Mouse (Mus musculus): ENCODE results near the gene Stab2.

Gene Stab2

DNA sequence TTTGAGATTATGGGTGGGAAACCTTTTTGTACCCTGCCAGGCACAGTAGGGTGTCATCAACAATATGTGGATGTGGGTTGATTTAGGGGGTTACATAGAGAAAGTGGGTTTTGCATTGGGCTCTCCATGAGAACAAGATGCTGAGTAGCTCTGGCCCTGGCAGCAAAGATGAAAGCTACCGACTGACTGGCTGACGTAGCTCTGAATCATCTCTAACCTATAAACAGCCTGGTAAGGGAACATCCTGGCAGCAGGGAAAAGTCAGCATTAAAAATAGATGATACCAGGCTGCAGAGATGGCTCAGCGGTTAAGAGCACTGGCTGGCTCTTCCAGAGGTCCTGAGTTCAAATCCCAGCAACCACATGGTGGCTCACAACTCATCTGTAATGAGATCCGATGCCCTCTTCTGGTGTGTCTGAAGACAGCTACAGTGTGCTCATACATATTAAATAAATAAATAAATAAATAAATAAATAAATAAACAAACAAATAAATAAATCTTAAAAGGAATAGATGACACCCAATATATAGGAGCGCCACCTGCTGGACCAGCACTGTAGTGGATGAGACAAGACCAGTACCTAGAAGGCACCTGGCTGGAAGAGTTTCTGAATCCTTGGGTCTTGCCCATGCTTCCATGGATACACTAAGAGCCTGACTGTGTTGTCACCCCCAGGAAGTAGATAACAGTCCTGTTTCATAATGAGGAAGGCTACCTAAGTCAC is 31.7 kb downstream of the Stab2 start:
- DNase-seq = peak; percentile 70

DNA sequence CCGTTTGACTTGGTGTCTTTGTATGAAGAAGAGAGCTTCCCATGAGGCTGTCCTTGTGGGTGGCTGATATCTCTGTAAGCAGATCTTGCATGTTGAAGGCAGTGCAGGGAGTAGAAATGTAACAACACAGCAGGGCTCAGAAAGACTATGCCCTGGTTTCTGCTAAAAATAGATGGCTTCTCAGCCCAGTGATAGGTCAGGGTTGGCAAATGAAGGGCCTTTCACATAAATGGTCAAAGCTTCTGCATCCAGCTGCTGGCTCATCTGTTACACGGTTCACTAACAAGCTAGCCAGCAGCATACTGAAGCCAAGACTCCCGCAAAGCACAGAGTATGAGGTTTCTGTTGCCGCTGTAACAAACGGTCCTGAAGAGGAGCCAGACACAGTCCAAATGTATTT is 34.5 kb downstream of the Stab2 start:
- DNase-seq = no peak

DNA sequence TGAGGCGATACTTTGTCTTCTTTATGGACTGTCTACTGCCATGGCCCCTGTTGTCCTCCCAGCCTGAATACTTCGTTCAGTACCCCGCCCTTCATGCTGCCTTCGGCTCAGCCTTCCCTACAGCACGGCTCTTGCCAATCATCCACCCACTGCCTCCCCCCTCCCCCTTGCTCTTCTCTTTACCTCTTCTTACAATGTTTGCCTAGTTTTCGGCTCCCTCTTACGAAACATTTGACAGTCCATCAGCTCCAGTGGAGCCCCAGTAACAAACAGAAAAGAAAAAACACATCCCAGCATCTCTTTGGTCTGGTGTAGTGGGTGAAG is 35.4 kb downstream of the Stab2 start:
- no peak for DNase-seq

DNA sequence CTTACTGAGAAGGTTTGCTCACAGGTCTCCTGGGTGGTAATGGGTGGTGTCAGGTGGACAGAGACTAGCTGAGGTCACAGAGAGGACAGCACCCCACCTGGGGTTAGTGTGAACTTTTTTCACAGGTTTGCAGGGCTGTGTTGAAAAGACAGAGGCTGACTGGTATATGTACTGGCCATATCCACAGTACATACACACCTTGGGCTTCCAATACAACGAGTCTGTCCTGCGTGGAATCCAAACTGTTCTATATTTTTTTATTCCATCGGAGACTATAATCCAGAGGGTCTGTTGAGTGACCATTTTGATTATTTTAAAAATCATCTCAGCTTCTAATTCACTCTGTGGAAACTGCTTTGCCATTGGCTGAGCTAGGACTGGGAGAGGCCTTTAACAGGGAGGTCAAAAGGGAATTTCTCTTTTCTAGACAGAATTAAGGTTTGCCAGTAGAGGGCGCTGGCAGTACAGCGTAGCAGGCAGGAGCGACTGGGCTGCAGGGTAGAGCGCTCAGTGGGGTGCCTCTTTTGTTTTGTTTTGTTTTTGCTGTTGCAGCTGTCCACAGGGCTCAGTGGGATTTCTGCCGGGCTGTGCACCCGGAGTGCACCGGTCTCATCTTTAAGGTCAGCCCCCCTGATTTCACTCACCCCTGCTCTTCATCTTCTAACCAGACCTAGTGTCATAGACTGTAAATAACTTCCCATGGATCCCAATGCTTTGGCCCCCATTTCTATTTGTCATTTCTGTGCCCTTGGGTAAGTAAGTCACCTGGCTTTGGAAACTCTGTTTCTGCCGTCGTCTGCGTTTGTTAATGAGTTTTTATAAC is 35.9 kb downstream of the Stab2 start:
- DNase-seq = peak; percentile 54

DNA sequence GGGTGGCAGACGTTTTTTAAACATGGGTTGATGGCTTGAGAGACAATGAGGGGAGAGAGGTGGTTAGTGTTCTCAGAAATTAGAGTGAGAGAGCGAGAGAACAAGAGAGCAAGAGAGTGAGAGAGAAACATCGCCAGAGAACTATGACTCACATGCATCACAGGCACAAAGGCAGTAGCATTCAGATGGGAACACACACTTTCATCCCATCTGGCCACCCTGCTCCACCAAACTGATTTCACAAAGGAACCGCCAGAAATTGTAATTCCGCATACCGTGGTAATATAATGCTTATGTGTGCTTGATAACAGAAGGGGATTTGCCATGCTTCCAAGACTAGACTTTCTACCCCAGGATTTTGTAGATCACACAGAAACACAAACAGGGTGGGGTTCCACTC is 38.5 kb downstream of the Stab2 start:
- peak; percentile 86 for DNase-seq

DNA sequence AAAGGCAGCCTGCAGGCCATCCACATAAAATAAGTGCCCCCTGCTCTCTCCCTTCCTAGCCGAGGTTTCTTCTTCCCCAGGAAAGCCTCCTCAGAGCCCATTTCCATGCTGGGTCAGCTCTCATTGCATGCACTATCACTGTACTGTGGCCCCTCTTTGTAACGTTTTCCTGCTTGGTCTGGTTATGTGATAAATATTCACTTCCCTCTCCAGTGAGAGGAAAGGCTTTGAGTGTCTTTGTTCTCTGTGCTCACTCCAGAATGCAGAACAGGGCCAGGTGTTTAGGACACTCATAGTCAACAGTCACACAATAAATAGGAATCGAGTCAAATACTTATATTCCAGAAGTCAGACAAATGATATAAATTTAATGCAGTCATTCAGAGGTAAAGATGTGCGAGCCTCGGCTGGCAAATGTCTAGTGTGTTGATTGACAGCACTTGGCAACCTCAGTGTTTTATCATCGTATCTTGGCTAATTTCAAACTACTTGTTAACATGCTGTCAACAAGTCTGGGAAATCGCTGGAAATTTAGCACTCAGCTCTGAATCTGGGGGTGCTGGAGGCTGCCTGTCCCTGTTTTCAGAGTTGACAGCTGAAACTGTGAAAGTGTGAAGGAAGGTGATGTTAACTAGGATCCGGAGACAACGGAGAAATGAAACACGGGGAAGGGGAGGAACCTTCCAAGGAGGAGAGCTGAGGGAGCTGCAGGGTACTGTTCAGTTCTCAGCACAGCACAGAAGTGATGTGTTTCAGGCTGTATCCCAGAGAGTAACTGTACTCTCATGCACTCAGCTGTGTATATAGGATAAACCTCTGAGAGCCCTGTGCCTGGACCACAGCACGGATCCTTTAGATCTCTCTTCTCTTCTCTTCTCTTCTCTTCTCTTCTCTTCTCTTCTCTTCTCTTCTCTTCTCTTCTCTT is 46.0 kb downstream of the Stab2 start:
- DNase-seq = no peak

DNA sequence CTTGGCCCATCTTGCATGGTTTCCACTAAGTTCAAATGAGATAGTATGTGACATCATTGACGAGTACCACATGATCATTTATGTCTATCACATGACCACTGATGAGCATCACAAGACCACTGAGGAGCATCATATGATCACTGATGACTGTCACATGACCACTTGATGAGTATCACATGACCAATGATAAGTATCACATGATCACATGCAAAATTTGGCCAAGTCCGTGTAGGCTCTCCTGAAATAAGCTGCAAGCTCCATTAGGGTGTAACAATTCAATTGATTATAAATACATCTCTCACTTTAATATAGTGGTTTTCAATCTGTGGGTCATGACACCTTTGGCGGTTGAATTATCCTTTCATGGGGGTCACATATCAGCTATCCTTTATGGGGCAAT is 52.5 kb downstream of the Stab2 start:
- DNase-seq = no peak

DNA sequence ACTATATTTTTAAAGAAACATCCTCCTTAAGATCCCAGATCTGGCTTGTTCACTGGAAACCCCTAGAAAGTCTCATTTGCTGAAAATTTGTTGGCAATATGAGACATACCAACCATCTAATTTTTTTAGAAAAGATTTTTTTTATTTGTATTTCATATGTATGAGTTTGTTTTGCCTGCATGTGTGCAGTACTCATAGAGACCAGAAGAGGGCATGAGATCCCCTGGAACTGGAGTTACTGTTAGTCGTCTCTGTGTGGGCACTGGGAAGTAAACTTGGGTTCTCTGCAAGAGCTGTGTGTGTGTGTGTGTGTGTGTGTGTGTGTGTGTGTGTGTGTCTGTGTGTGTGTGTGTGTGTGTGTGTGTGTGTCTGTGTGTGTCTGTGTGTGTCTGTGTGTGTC is 55.1 kb downstream of the Stab2 start:
- DNase-seq = no peak

DNA sequence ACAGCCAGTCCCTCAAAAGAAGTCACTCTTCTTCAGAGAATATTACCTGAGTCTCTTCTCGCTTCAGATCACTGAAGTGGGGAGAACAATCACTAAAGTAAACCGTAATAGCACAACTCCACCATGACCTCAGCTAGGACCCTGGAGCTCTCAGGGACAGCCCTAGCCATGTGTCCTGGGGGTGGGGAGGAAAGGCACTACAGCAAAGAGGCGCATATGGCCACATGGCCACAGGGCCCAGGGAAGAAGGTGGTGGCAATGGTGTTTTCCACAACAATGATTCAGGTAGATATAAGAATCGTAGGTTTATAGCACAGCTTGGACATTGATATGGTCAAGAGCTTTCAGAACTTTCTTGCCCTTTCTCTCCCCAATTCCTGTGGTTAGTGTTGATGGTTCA is 57.0 kb downstream of the Stab2 start:
- no peak for DNase-seq

DNA sequence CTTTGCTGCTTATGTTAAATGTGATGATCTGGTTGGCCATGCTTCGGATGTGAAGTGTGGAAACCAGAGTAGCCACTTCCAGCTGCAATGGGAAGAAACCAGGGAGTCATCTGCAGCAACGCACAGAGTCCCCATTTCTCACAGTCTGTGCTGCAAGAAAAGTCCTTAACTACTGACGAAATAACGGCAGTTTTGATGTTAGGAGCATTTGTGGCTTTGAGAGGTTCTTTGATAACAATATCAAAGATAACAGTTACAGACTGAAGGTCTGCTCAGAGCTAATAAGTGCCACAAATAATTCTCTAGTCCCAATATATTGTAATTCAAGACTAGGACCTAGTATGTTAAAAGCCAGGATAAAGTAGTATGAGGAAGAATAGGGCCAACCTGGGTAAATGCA is 57.9 kb downstream of the Stab2 start:
- DNase-seq = no peak

DNA sequence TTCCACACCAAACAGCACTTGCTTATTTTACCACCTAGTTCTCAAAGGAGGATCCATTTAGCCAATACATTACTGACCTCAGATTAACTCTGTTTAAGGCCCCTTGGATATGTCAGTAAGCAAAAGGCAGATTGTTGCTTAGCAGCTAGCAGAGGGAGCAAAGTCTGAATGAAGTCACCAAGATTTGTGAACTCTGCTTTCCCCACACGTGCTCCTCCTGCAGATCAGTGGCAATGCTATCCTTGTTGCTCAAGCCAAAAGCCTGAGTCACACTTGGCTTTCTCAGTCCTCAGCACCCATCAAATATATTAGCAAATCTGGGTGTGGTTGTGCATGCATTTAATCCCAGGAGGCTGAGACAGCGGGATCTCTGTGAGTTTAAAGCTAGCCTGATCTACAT is 60.3 kb downstream of the Stab2 start:
- DNase-seq = no peak

DNA sequence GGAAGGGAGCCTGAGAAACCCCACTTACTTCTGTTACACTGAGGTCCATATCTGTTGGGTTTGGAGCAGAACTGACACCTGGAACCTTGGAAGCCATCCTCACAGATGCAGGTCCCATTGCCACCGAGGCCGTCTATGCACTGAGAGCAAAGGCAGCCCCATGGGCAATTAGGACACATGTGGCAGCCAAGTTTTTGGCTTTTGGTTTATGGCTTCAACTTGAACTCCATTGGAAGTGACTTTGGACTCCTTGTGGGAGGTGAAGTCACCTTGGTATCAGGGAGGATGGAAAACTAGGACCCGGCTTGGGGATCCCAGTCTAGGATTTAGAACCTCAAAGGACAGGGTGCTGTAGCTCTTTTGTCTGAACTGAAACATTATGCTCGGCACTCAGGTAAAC is 67.2 kb downstream of the Stab2 start:
- no peak for DNase-seq

DNA sequence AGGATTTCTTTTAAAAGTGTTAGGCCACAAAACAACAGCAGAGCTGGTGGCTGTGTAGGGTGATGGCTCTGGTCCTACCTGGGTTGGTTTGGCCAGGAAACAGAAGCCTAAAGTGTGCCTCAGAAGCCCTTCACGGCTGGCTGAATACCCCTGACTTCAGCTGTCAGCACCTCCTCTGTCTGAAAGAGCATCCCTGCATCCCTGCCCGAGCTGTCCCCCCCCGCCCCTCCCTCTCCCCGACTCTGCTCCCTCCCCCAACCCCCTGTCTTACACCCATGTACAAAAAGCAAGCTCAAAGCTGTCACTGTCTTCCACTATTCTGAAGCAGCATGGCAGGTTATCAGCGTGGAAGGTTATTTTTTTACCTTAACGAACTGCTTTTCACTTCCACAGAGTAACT is 73.4 kb downstream of the Stab2 start:
- no peak for DNase-seq

DNA sequence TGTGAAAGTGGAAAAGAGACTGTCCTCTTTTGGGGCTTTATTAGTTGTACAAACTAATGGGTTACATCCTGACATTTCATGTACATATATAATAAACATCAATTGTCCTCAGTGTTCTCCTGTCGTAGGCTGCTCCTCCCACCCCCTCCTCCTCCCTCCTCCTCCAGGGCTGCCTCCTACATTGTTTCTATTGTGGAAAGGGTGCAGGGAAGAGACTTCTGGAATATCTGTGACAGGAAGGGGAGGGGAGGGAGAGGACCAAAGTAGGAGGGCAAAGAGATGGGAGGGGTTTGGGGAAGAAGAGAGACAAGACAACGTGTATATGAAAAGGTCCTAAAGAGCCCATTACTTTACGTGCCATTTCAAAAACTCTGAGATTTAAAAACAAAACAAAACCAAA is 73.9 kb downstream of the Stab2 start:
- no peak for DNase-seq

DNA sequence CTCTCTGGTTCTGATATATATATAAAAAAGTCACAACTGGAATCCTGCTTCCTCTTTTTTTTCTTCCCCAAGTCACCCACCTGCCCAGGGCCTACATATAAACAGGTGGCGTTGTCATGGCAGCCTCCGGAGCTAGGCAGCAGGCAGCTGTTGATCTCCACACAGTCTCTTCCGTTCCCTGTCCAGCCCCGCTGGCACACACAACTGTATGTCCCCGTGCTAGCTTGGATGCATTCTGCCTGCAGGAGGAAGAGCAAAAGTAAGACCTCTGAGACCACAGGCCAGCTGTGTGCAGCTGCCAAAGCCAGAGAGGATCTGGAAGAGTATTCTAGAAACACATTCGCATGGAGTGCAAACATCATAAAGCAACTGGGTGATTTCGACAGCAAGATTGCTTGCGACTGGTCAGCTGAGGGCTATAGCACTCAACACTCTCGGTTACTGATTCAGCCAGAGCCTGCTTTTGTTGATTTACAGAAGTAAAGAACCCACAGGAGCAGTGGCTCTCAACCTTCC is 74.6 kb downstream of the Stab2 start:
- no peak for DNase-seq

DNA sequence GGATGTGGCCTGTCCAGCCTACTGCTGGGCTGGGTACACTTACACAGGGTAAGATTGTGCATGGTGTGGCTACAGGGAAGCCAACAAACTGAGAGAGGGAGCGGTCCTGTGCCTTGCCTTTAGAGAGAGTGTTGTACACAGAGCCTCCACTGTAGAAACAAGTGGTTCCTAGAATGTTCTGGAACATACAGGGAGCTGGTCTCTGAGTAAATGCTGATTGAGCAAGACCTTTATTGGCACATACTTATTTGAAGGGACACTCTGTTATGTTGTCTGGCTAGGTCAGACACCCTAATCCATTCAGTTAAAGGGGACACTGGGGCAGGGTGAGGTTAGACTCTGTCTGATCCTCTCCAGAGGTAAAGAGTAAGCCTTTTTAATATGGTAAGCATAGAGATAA is 84.2 kb downstream of the Stab2 start:
- DNase-seq = no peak

DNA sequence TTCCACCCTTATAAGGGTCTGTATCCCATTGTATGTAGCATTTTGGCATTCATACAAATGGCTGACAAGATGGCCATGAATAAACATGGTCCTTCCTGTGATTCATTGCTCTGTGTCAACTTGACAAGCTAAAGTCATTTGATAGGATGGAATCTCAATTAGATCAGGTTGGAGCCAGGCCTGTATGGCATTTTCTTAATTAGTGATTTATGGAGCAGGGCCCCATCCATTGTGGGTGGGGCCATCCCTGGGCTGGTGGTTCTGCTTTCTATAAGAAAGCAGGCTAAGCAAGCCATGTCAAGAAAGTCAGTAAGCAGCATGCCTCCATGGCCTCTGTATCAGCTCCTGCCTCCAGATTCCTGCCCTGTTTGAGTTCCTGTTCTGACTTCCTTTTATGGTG is 92.2 kb downstream of the Stab2 start:
- no peak for DNase-seq

DNA sequence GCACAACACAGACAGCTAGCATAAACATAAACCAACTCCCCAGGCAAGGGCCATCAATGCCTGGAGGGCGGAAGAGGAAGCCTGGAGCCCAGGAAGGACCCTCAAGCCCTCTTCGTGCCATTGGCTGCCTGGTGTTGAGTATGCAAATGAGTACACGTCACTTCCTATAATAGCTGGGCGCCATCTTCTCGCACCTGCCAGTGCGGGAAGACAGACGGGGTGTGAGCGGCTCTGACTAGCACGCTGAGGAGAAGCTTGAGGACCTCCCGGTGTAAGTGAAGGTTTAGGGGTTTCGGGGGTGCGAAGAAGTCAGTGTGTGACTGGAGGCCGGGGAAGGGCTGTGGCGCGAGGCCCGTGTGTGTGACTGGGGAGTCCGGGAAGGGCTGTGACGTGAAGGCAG is 99.3 kb downstream of the Stab2 start:
- DNase-seq = no peak

DNA sequence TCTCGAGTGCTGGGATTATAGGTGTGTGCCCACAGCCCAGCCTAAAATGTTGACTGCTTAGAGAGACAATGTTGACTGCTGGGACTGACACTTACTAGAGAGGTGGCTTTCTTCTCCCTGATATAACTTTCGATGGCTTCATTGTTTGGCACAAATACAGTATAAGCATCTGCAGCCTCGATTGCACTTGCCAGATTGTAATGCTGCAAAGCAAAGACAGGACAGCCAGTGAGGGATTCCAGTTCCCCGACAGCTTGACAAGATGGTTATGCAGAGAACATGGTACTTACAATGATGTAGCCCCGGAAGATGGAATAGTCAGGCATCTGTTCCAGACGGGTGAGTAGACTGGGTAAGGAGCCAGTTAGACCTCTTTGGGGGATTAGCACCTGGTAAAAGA is 100.8 kb downstream of the Stab2 start:
- DNase-seq = peak; percentile 83

DNA sequence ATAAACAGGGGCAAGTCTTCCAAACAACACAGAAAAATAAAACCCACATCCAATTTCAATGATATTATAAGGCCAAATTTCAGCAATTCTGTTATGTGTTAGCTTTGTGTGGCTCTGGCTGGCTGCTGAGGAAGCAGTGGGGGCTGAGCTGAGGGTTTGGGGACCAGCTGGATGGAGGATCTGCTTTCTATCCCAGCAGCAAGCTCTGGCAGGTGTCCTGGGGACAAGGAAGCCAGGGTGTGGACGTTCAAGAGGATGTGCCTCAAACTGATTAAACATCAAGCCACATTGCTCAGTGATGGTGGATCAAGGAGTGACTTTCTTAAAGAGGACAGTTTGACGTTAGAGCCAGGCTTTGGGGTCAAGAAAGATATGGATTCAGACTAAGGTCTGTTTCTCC is 112.3 kb downstream of the Stab2 start:
- peak; percentile 38 for DNase-seq

DNA sequence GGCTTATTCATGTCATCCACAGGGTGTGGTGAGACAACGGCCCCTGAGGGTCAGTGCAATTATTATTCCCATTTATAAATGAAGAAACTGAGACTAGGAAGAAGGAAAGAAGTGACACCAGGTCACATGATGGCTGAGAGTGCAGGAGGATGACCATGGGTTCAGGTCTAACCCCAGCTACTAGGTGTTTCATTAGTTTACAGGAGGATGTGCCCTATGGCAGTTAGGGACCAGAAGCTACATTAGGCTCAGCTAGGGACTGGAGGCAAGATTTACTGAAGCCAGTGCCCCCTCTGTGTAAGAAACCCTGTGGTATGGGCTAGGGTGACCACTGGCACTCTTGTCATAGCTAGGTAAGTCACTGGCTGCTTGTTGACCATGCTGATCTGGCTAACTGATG is 116.8 kb downstream of the Stab2 start:
- DNase-seq = no peak

DNA sequence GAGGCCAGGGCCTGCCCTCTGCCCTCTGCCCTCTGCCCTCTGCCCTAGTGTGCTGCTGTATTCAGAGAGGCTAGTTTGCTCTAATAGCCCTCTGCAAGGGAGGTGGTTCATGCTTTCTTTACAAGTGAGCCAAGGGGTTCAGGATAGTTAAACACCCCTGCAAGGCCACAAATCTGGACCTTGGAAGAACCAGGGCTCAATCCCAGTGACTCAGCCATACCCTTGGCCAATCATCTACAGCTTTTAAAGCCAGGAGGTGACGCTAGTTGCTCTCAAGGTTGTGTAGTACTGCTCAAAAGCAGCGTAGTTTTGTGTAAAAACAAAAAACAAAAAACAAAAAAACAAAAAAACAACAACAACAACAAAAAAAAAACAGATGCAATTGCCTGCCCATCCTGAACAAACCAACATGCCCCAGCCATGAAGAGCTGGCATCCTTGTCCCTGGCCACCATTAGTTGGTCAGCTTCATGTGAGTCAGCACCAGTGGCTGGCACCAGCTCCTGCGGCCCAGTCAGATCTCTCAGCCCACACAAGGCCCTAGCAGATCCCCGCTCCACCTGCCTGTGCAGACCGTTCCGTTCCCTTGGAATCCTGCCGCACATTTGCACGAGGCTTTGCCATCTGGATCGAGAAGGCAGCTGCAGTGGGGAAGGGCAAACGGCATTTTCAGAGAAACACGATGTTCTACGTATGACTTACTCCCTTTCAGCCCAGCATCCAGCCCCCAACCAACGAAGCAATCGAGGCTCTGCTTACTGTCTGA is 117.5 kb downstream of the Stab2 start:
- DNase-seq = peak; percentile 79

DNA sequence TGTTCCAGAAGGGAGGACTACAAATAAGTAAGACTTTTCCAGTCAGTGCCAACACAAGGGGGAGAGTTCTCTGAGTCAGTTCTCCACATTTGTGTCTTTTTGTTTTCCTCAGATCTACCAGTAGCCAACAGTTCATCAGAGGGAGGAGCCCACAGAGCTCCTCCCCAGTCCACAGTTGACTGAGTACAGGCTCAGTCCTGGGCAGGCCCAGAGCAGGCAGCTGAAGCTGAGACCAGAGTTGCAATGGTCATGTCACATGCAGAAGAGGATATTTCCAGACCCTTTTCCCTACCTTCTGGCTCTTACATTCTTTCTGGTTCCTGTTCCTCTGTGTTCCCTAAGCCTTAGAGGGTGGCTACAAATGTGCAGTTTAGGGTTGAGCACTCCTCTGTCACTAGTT is 118.4 kb downstream of the Stab2 start:
- DNase-seq = no peak

Data from layer of hippocampus, adult 9-11 months (tissue).